Mouse (Mus musculus) ZHBTc4 (cell line): ENCODE data around the gene Emx1.

Source experiments
- DNase-seq: peaks from one replicate; pipeline ENCODE4 v3.0.0-alpha.2; 2011; ENCODE audit warnings: low read depth, low spot score

Gene Emx1

GRCm38 (mm10) chr6:85189361-85189760, 2.1 kb downstream of the Emx1 start:
- DNase-seq = no peak

- peak; percentile 75 for DNase-seq
Measured at GRCm38 (mm10) chr6:85189911-85190591, 2.8 kb downstream of the Emx1 start.

- DNase-seq = peak; percentile 53
Measured at GRCm38 (mm10) chr6:85190671-85191070, 3.4 kb downstream of the Emx1 start.

- no peak for DNase-seq
Measured at GRCm38 (mm10) chr6:85191751-85192440, 4.7 kb downstream of the Emx1 start.

GRCm38 (mm10) chr6:85193381-85194318, 6.4 kb downstream of the Emx1 start:
- DNase-seq = peak; percentile 51

- DNase-seq = no peak
Measured at GRCm38 (mm10) chr6:85197951-85198350, 10.7 kb downstream of the Emx1 start.

GRCm38 (mm10) chr6:85206182-85206938, 19.1 kb downstream of the Emx1 start:
- no peak for DNase-seq

- no peak for DNase-seq
Measured at GRCm38 (mm10) chr6:85206939-85207285, 19.7 kb downstream of the Emx1 start.

- DNase-seq = no peak
Measured at GRCm38 (mm10) chr6:85207345-85207744, 20.1 kb downstream of the Emx1 start.

- DNase-seq = no peak
Measured at GRCm38 (mm10) chr6:85209226-85209967, 22.2 kb downstream of the Emx1 start.

- no peak for DNase-seq
Measured at GRCm38 (mm10) chr6:85210686-85211085, 23.4 kb downstream of the Emx1 start.

GRCm38 (mm10) chr6:85218251-85218650, 31.0 kb downstream of the Emx1 start:
- DNase-seq = no peak

GRCm38 (mm10) chr6:85218684-85219445, 31.6 kb downstream of the Emx1 start:
- DNase-seq = no peak

- no peak for DNase-seq
Measured at GRCm38 (mm10) chr6:85219706-85220105, 32.5 kb downstream of the Emx1 start.

- no peak for DNase-seq
Measured at GRCm38 (mm10) chr6:85220917-85221316, 33.7 kb downstream of the Emx1 start.

GRCm38 (mm10) chr6:85222551-85222950, 35.3 kb downstream of the Emx1 start:
- DNase-seq = no peak

GRCm38 (mm10) chr6:85223498-85224150, 36.4 kb downstream of the Emx1 start:
- DNase-seq = no peak

- peak; percentile 69 for DNase-seq
Measured at GRCm38 (mm10) chr6:85224442-85224891, 37.2 kb downstream of the Emx1 start.

GRCm38 (mm10) chr6:85226570-85226969, 39.3 kb downstream of the Emx1 start:
- DNase-seq = no peak
